22 mouse cellular contexts compared by ENCODE assay signal in the genomic region with DNA sequence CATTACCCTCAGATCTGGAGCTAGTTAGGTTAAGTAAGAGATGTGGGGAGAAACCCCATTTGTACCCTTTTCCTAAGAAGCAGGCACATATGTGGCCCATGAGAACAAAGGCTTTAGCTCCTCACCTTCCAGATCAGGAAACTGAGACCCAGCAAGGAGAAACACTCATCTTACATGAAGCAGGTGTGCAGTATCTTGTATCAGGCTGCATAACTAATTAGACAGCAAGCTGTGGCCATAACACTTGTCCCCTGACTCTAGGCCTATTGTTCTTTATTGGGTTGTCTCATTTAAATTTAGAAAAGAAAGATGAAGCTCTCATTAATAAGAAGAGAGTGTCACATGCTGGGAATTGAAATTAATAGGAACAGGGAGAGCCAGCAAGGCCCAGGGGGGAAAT.
DNase-seq lines count a peak whose midpoint lies in the region; ATAC-seq and TF ChIP-seq lines count a peak whose summit lies in the region.
"Had no signal": no experiment of that assay in that cellular context is flagged by ENCODE, and none has a peak within 500 bp of the region (broad histone marks: within the 10 kb centered on the region; RNA-seq: fewer than 3 reads in every experiment).

No protein-coding gene starts in this region.

- DNase-seq in forebrain, embryonic 11.5 days (ENCODE audit: low spot score): no peak
- DNase-seq in midbrain, postnatal 0 days (ENCODE audit: low spot score): no peak
- no peak for DNase-seq in heart, postnatal 36 days
- DNase-seq: adrenal gland, postnatal 14 days; cerebellum, adult 18-20 months; cerebellum, postnatal 14 days; embryo, embryonic 11 days; gastrocnemius, adult 2 months; gastrocnemius, postnatal 25 days; heart, adult 11 months; heart, postnatal 4 days had no signal

- TF ChIP-seq CTCF in midbrain, postnatal 0 days (IDR thresholded peaks at IDR 0.05): no peak

- peaks cover 3% of the 10 kb centered on the region; the same call in 1 of the 2 replicates for H3K4me1 ChIP-seq in forebrain, embryonic 12.5 days
- H3K4me1 ChIP-seq in forebrain, embryonic 11.5 days (replicated peaks; ENCODE audit: control insufficient read depth, insufficient read depth, low read length): no peaks in the 10 kb centered on the region
- 0 out of 2 replicates have a peak, but pooled peaks cover 2% of the 10 kb centered on the region for H3K4me1 ChIP-seq in midbrain, embryonic 13.5 days (replicated peaks)
- no peaks in the 10 kb centered on the region for H3K4me1 ChIP-seq in midbrain, postnatal 0 days (ENCODE audit: insufficient read depth, low read length)
- H3K4me1 ChIP-seq in neural tube, embryonic 13.5 days (replicated peaks): no peaks in the 10 kb centered on the region
- 0 out of 2 replicates have a peak, but pooled peaks cover 2% of the 10 kb centered on the region for H3K4me1 ChIP-seq in neural tube, embryonic 15.5 days
- H3K4me1 ChIP-seq: embryonic facial prominence, embryonic 12.5 days; heart, embryonic 13.5 days had no signal

- no peaks in the 10 kb centered on the region for H3K36me3 ChIP-seq in forebrain, embryonic 12.5 days (replicated peaks)
- no peaks in the 10 kb centered on the region for H3K36me3 ChIP-seq in forebrain, embryonic 11.5 days (ENCODE audit: control insufficient read depth, insufficient read depth, low read length)
- no peaks in the 10 kb centered on the region for H3K36me3 ChIP-seq in midbrain, embryonic 13.5 days
- no peaks in the 10 kb centered on the region for H3K36me3 ChIP-seq in midbrain, postnatal 0 days (ENCODE audit: insufficient read depth, low read length)
- H3K36me3 ChIP-seq in neural tube, embryonic 13.5 days: no peaks in the 10 kb centered on the region
- no peaks in the 10 kb centered on the region for H3K36me3 ChIP-seq in neural tube, embryonic 15.5 days
- H3K36me3 ChIP-seq: embryonic facial prominence, embryonic 12.5 days; heart, embryonic 13.5 days had no signal

- H3K4me2 ChIP-seq in forebrain, embryonic 12.5 days: no peak overlapping the region
- H3K4me2 ChIP-seq in forebrain, embryonic 11.5 days (ENCODE audit: low read depth, low read length, severe bottlenecking): no peak overlapping the region
- no peak overlapping the region for H3K4me2 ChIP-seq in midbrain, embryonic 13.5 days (replicated peaks)
- no peak overlapping the region for H3K4me2 ChIP-seq in midbrain, postnatal 0 days (ENCODE audit: low read depth, low read length, poor library complexity, severe bottlenecking)
- H3K4me2 ChIP-seq in neural tube, embryonic 13.5 days: no peak overlapping the region
- no peak overlapping the region for H3K4me2 ChIP-seq in neural tube, embryonic 15.5 days
- H3K4me2 ChIP-seq: embryonic facial prominence, embryonic 12.5 days; heart, embryonic 13.5 days had no signal

- no peak overlapping the region for H3K4me3 ChIP-seq in forebrain, embryonic 12.5 days (replicated peaks)
- H3K4me3 ChIP-seq in forebrain, embryonic 11.5 days (ENCODE audit: low read depth, low read length): no peak overlapping the region
- H3K4me3 ChIP-seq in midbrain, embryonic 13.5 days (replicated peaks): no peak overlapping the region
- no peak overlapping the region for H3K4me3 ChIP-seq in midbrain, postnatal 0 days (ENCODE audit: low read depth, low read length)
- H3K4me3 ChIP-seq in neural tube, embryonic 13.5 days: no peak overlapping the region
- no peak overlapping the region for H3K4me3 ChIP-seq in neural tube, embryonic 15.5 days (replicated peaks)
- H3K4me3 ChIP-seq: embryonic facial prominence, embryonic 12.5 days; gastrocnemius, adult 2 months; heart, embryonic 13.5 days had no signal

- peak overlapping the region; percentile 31; the same call in 1 of the 2 replicates for H3K27ac ChIP-seq in forebrain, embryonic 12.5 days
- no peak overlapping the region for H3K27ac ChIP-seq in forebrain, embryonic 11.5 days (ENCODE audit: low read depth, low read length)
- H3K27ac ChIP-seq in midbrain, embryonic 13.5 days: peak overlapping the region; percentile 10; the same call in 1 of the 2 replicates
- H3K27ac ChIP-seq in midbrain, postnatal 0 days (ENCODE audit: low read depth, low read length): no peak overlapping the region
- 0 out of 2 replicates have a peak overlapping the region, but pooled peaks have one; percentile 11 for H3K27ac ChIP-seq in neural tube, embryonic 13.5 days (replicated peaks)
- H3K27ac ChIP-seq in neural tube, embryonic 15.5 days (replicated peaks): no peak overlapping the region
- H3K27ac ChIP-seq: embryonic facial prominence, embryonic 12.5 days; gastrocnemius, adult 2 months; heart, embryonic 13.5 days had no signal

- 0 out of 2 replicates have a peak, but pooled peaks have one; percentile 17 for ATAC-seq in forebrain, embryonic 12.5 days (ENCODE audit: low FRiP score)
- no peak; the same call in 1 of the 2 replicates for ATAC-seq in forebrain, embryonic 11.5 days (replicated peaks; ENCODE audit: low FRiP score)
- no peak for ATAC-seq in midbrain, embryonic 13.5 days
- no peak for ATAC-seq in midbrain, postnatal 0 days (ENCODE audit: low FRiP score)
- peak; percentile 40; the same call in 1 of the 2 replicates for ATAC-seq in neural tube, embryonic 13.5 days (ENCODE audit: low read depth)
- ATAC-seq in neural tube, embryonic 15.5 days (ENCODE audit: low FRiP score): no peak
- ATAC-seq: activated CD4-positive, CD25-positive, alpha-beta regulatory T cell, adult 4 months; forebrain, embryonic 14.5 days; intestine, embryonic 16.5 days; Patski had no signal

- H3K9me3 ChIP-seq in forebrain, embryonic 12.5 days: no peaks in the 10 kb centered on the region
- no peaks in the 10 kb centered on the region for H3K9me3 ChIP-seq in forebrain, embryonic 11.5 days (ENCODE audit: control insufficient read depth, low read length)
- no peaks in the 10 kb centered on the region for H3K9me3 ChIP-seq in midbrain, embryonic 13.5 days
- no peaks in the 10 kb centered on the region for H3K9me3 ChIP-seq in midbrain, postnatal 0 days (ENCODE audit: low read length)
- no peaks in the 10 kb centered on the region for H3K9me3 ChIP-seq in neural tube, embryonic 13.5 days
- no peaks in the 10 kb centered on the region for H3K9me3 ChIP-seq in neural tube, embryonic 15.5 days (replicated peaks)
- H3K9me3 ChIP-seq: embryonic facial prominence, embryonic 12.5 days; heart, embryonic 13.5 days had no signal

- H3K27me3 ChIP-seq in forebrain, embryonic 12.5 days: no peaks in the 10 kb centered on the region
- no peaks in the 10 kb centered on the region for H3K27me3 ChIP-seq in forebrain, embryonic 11.5 days (ENCODE audit: control insufficient read depth, insufficient read depth, low read length)
- no peaks in the 10 kb centered on the region for H3K27me3 ChIP-seq in midbrain, embryonic 13.5 days
- H3K27me3 ChIP-seq in midbrain, postnatal 0 days (ENCODE audit: insufficient read depth, low read length): no peaks in the 10 kb centered on the region
- H3K27me3 ChIP-seq in neural tube, embryonic 13.5 days: no peaks in the 10 kb centered on the region
- H3K27me3 ChIP-seq in neural tube, embryonic 15.5 days (replicated peaks): no peaks in the 10 kb centered on the region
- H3K27me3 ChIP-seq: CH12.LX; embryonic facial prominence, embryonic 12.5 days; heart, embryonic 13.5 days had no signal

- no peak overlapping the region for H3K9ac ChIP-seq in forebrain, embryonic 12.5 days
- H3K9ac ChIP-seq in forebrain, embryonic 11.5 days (ENCODE audit: low read length): no peak overlapping the region
- H3K9ac ChIP-seq in midbrain, embryonic 13.5 days (replicated peaks): no peak overlapping the region
- no peak overlapping the region for H3K9ac ChIP-seq in midbrain, postnatal 0 days (replicated peaks; ENCODE audit: low read length, poor library complexity, severe bottlenecking)
- no peak overlapping the region for H3K9ac ChIP-seq in neural tube, embryonic 13.5 days
- H3K9ac ChIP-seq in neural tube, embryonic 15.5 days (replicated peaks): no peak overlapping the region
- H3K9ac ChIP-seq: embryonic facial prominence, embryonic 12.5 days; heart, embryonic 13.5 days had no signal

- intact Hi-C loops in heart, postnatal 36 days (cut with DNase I): no loop called here

Comparison
In these comparisons a context has a peak if more than half of its experiments do, and no peak if none do; other contexts are left out.
1. ATAC-seq: peak in forebrain, embryonic 12.5 days (single experiment) and neural tube, embryonic 13.5 days (single experiment); none in forebrain, embryonic 11.5 days (single experiment), midbrain, embryonic 13.5 days (single experiment), midbrain, postnatal 0 days (single experiment) and neural tube, embryonic 15.5 days (single experiment).
2. H3K27ac ChIP-seq: peak in forebrain, embryonic 12.5 days (single experiment), midbrain, embryonic 13.5 days (single experiment) and neural tube, embryonic 13.5 days (single experiment); none in forebrain, embryonic 11.5 days (single experiment), midbrain, postnatal 0 days (single experiment) and neural tube, embryonic 15.5 days (single experiment).